Mouse (Mus musculus) E14TG2a.4 (cell line): ENCODE data around the gene Atad3a.

Experiments
- CTCF ChIP-seq: conservative IDR thresholded peaks from 2 replicates; pipeline ENCODE4 v1.5.1; 2014; ENCODE audit warnings: low read length
- NANOG ChIP-seq: IDR thresholded peaks from 2 replicates; pipeline ENCODE4 v1.6.1; 2014; ENCODE audit warnings: borderline replicate concordance, low read length, mixed read lengths
- POU5F1 ChIP-seq: IDR thresholded peaks from 2 replicates; pipeline ENCODE4 v1.6.1; 2014; ENCODE audit warnings: low read length, borderline replicate concordance

GRCm38 (mm10) chr4:155776704-155777335, 15.9 kb upstream of the Atad3a start:
- TF ChIP-seq CTCF = no peak
- TF ChIP-seq POU5F1 = no peak
- TF ChIP-seq NANOG = no peak
